Mouse (Mus musculus): ENCODE results near the gene Hephl1. TPM values are rescaled to one million over a fixed set of nuclear protein-coding genes. Genes with fewer than 3 reads are reported as not detected.

The Hephl1 gene
- total RNA-seq, 1 experiment from 2014 or later: 0.07 TPM

- peak; percentile 4 for DNase-seq
Observed at GRCm38 (mm10) chr9:15017791-15018755, 93.8 kb downstream of the Hephl1 start.

- DNase-seq: peak; percentile 87
Observed at GRCm38 (mm10) chr9:15015223-15015956, 96.5 kb downstream of the Hephl1 start.

- DNase-seq: no peak
Observed at GRCm38 (mm10) chr9:15007566-15007965, 104.3 kb downstream of the Hephl1 start.

- no peak for DNase-seq
Observed at GRCm38 (mm10) chr9:15004298-15004685, 107.6 kb downstream of the Hephl1 start.

- DNase-seq: peak; percentile 54
Observed at GRCm38 (mm10) chr9:15003676-15004297, 108.1 kb downstream of the Hephl1 start.

GRCm38 (mm10) chr9:15002995-15003613 is 108.8 kb downstream of the Hephl1 start:
- peak; percentile 65 for DNase-seq

Other genes starting within 250 kb of the Hephl1 start
- 2.4 TPM in 1 of 2 replicates, not detected in the other for gene Izumo1r, start 208.2 kb downstream of the Hephl1 start, total RNA-seq (2021)
- 9.4 and 12.7 TPM in 2 replicates for gene Panx1, start 66.6 kb downstream of the Hephl1 start, total RNA-seq (2021)
- 0.59 and 1.1 TPM in 2 replicates for gene Vstm5, start 126.9 kb upstream of the Hephl1 start, total RNA-seq (2021)
- gene Med17, start 167.8 kb upstream of the Hephl1 start, total RNA-seq (2021): 28.2 and 35.0 TPM in 2 replicates
- gene Taf1d, start 194.1 kb upstream of the Hephl1 start, total RNA-seq (2021): 115 and 120 TPM in 2 replicates
- gene 4931406C07Rik, start 194.3 kb upstream of the Hephl1 start, total RNA-seq (2021): 127 and 156 TPM in 2 replicates
- 12.1 and 15.2 TPM in 2 replicates for gene Cep295, start 245.7 kb upstream of the Hephl1 start, total RNA-seq (2021)